Mouse (Mus musculus) embryo, embryonic 11.5 days (tissue): ENCODE data around the gene Iqgap2.

Source experiments
- DNase-seq: peaks from one replicate; pipeline ENCODE4 v3.0.0-alpha.2; 2012; ENCODE audit warnings: low read depth, low spot score

Iqgap2 gene

DNA sequence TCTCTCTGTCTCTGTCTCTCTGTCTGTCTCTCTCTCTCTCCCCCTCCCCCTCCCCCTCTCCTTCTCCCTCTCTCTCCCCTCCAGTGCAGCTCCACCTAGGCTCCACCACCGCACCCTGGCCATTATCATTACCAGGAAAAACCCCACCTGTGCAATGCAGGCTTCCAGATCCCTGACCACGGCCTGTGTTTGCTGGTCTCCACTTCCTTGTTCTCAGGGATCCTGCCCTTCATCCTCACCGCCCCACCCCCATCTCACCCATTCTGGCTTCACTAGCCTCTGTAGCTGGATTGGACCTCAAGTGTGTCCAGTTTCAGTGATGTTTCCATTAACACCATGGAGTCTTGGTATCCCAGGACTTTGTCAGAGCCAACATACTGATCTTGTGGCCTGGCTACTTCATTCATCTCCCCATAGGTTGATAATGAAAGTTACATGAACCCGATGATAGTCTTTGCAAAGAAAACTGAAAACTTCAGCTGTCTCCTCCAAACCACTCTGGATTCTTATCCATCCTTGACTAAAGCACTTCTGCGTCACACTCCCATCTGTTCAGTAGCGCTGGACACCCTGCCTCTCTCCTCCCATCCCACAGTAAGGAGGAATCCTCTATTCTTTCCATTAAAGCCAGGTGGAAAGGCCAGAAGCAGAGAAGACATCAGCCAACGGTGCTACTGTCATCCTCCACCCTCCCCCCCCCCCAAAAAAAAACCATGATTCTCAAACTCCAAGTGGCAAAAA lies 62.1 kb downstream of the Iqgap2 start:
- DNase-seq, result no peak

DNA sequence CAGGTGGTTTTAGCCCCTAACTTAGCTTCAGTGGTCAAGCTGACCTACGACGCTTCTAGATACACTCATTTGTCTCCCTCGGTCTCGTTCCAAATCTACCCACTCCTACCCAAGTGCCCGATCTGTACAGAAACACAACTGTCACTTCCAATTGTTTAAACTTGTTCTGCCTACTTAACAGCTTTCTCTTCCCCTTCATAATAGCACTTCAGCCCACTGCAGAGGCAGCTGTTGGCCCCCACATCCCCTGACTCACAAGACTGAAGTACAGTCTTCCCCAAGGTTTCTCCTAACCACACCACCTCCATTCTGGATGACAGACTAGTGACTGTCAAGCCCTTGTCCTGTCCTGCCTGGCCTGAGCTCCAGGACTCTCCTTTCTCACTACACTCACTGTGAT lies 63.1 kb downstream of the Iqgap2 start:
- DNase-seq, result no peak

DNA sequence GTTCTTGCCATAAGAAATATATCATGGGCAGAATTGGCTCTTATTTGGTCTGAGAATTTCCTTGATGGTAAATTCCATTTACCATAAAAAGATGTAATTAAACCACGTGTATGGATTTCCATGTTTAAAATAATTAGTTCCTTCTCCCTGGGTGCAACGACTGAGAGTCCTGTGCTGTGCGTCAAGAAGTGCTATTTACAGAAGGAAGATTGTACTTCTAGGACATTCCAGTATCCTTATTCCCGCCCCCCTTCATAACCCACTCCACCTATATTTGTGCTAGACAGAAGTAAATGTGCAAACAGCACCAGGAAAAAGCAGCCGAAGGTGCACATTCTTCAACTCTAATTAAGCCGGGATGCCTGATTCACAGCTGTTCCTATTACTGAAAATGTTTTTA lies 65.5 kb downstream of the Iqgap2 start:
- DNase-seq, result no peak

DNA sequence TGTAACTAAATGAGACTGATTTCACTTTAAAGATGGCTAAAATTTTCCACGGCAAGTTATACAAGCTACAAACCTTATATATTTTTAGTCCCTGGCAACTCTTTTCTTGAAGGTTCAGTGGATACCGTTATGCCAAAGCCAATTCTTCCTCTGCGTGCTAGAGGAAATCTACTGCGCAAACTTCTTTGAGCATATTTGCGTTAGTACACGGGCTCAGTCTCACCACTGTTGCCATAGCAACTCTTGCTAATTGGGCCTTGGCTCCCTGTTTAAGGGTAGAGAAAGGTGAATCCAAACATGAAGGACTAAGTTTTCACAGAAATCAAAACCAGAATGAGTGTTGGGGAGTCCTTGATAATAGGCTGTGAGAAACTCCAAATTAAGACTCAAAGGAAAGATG lies 68.8 kb downstream of the Iqgap2 start:
- no peak for DNase-seq

DNA sequence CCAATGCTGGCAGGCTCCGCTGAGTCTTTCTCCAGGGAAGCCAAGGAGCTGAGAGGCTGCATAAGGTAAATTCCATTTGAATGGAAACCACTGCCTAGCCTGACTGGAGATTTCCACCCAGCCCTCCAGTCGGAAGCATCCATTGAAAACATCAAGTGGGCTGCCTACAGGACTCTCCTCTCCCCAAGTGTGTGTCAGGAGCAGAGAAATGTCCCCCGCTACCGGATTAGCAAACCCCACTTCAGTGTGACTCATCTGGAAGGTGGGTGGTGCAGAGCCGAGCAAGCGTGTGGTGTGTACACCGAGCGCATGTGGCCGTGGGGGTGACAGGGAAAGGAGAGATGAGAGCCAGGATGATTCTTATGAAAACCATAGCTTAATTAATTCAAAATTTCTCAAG lies 71.7 kb downstream of the Iqgap2 start:
- no peak for DNase-seq

DNA sequence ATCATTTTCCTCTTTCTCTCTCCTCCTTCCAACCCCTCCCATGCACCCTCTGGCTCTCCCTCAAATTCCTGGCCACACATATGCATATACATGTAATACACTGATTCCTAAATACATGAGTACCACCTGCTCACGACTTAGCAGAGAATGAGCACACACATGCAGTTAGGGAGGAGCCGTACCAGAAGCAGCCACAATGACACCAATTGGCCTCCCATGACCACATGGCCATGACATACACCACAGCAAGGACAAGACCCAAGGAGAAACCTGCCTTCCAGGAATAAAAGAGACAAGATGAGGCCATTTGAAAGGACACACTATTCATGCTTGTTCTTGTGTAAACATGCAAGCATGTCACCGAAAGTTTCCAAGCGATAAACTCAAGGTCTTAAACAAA lies 72.8 kb downstream of the Iqgap2 start:
- no peak for DNase-seq

DNA sequence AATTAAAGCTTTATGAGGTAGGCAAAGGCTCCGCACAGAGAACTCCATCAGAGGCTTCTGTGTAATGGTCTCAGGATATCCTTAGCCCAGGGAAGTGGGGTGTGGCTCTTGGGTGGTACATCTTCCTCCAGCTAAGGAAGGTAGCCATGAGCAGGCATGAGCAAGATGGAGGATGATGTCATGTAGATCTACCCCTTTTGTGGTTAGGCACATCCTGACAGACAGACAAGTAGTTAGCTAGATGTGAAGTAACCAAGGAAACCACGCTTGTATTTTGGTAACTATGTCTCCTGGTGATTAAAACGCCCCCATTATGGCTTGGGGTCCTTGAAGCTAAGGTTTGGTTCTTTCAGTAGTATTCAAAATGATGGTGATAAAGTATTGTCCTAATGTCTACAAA lies 78.1 kb downstream of the Iqgap2 start:
- no peak for DNase-seq

DNA sequence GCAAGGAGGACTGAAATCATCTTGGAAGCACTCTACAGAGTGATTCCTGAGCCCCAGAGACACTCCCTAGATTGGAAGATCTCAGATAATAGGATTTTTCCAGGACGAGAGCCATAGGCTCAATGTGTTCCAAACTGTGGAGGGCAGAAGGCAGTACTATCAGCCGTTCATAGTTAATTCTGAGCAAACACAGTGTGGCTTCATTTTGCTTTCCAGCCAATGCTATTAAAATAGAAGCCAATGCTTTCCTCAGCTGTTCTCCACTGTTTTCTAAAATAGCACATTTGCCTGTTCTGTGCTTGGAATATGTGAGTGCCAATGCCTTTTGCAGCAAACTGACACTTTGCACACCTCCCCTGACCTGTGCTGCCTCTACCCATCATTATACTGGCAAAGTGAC lies 80.9 kb downstream of the Iqgap2 start:
- DNase-seq, result no peak

DNA sequence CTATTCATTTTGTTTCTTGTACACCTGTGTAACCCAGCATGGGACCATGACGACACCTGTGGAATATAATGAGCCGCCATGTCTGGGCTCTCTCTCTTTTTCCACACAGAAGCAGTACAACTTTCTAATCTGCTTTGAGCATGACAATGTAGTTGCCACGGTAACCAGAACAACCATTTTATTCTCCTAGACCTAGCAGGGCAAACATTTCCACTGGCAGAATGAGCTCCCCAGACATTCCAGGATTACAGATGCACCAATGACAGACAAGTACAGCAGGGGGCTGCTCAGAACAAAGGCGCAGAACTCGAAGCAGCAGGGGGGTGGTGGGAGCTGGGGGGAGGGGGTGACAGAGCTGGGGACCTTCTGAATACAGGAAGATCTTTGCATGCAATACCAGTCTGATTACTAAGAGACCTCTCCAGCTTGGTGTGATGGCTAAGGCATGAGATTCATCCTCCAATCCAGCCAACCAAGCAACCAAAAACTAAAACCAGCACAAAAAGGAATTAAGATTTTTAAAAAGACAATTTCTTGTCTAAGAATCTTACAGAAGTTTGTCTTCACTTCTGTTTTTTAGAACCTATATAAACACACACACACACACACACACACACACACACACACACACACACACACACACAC lies 84.5 kb downstream of the Iqgap2 start:
- peak; percentile 22 for DNase-seq

DNA sequence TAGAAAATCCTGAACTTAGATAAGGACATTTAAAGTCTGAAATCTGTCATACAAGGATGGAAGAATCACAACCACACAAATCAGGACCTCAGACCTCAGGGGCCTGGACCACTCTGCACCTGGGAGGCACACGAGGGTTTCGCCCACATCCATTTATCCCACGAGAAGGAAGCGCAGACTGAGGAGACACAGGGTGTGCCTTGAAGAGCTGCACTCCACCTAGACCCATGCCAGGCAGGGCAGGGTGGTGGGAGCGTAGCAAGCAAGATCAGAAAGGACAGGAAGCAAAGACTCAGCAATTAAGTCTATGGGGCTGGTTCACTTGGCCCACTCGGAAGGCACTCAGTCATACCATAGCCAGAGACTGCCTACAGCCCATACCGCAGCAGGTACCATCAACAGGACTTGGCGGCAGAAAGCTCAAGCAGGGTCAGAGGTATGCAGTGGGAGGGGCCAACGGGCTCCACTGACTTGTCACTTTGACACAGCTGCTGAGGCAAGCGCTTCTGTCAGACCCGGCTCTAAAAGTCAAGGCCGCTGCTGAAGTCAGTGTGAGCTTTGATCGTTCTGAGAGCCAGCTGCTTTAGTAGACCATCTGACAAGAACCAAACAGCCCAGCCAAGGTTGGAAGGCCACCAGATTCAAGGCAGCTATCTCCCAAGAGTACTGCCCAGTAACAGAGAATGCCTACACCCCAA lies 86.1 kb downstream of the Iqgap2 start:
- no peak for DNase-seq

DNA sequence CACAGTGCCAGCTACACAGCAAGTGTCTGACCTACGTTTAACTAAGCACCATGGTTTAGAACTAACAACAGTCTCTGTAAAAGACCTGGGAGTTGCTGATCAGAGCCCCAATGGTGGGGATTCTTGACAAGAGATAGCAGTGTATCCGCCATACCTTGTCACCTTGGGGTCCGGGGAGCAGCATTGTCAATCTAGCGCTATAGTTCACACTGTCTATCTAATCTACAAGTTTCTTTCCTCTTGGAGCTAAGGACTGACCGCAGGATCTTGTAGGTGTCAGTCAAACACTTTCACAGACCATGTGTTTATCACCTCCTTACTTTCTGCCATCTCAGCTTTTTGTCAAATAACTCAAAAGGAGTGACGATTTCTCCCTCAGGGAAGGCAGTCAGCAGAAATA lies 87.6 kb downstream of the Iqgap2 start:
- DNase-seq, result no peak

DNA sequence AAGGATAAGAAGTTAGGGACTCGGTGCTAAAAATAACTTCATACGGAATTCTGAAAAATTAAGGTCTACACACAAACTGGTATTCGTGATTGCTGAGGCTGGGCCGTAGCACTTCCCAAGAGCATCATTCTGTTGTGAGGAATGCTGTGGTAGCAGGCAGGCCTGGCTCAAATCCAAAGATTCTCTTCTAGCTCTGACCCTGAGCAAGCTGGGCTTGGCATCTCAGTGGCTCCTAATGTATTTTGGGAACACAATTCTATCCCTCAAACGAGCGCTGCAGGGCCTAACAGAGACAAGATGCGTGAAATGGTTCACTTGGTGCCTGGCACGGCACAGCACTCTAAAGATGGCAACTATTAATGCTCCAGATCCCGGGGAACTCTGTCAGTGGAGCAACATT lies 90.8 kb downstream of the Iqgap2 start:
- DNase-seq, result no peak

DNA sequence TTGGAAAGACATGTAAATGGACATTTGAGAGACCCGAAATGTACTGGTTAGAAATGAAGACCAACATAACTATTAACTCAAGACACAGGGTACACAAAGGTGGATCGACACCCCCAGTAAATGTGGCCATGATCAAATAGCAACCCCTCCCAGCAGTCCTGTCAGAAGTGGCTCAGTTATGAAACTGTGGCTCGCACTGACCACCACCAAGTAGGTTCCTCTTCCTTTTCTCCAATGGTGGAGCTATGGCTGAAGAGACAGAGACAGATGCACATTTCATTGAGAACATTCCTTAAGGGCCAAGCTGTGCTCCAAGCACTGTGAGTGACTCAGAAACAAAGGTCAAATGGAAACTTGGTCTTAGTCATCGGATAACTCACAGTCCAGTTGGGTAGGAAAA lies 92.4 kb downstream of the Iqgap2 start:
- no peak for DNase-seq

DNA sequence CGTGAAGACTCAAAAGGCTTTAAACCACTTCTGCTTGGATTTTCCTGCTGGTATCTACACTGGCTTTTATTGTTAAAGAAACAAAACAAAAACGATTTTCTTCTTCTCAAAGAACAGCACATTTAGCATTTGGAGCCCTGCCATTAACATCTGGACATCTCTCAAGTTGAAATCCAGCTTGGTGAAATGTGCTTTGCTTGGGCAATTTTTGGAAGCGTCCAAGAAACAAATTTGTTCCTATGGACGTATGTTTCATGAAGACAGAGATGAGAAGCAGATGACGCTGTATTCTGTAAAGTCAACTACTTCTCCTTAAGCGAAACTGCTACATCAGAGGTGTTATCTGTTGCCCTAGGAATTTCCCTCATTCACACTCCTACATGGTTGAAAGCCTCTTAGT lies 93.0 kb downstream of the Iqgap2 start:
- DNase-seq, result no peak

DNA sequence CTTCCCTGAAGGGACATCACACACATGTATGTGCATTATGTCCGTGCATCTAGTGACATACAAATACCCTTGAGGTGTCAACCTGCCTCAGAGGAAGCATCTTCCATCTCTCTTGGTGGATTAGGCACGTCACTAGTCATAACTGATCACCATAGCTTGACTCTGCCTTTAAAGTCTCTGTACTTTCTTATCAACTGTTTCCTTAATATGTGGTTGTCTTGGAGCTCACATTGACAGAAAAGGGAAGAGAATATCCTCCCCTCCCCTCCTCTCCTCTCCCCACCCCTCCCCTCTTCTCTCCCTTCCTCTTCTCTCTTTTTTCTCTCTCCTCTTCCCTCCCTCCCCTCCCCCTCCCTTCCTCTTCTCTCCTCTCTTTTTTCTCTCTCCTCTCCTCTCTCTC lies 94.2 kb downstream of the Iqgap2 start:
- no peak for DNase-seq

DNA sequence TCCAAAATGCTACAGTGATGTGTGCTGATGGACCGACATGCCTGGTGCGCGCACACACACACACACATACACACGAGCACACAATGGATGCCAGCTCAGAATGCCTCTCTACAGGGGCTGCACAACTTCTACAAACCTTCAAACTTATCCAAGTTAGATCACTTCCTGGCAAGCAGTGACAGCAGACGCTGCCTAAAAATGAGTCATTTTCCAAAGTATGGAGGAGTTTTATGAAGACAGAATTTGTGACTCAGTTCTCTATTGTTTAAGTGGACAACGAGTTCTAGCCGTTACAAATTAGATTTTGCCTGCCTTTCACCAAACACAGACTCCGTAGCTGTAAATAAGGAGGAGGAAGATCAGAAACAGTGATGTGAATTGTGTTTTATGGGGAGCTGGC lies 97.4 kb downstream of the Iqgap2 start:
- DNase-seq, result no peak

DNA sequence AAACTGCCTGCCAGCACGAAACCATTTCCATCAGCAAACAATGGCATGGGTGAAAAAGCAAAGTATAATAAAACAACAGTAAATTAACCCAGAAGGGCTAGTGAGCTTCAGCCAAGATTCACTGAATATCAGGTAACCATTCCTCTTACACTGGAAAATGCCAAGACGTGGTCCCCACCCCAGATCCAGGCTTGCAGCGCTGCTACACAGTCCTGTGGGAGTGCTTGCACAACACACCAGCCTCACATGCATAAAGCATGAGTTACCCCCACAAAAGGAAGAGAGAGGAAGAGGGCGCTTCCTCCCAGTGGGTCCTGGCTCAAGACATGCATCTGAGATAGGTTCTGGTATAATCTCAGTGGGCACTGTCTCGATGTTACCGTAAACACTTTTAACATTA lies 100.8 kb downstream of the Iqgap2 start:
- DNase-seq, result no peak

DNA sequence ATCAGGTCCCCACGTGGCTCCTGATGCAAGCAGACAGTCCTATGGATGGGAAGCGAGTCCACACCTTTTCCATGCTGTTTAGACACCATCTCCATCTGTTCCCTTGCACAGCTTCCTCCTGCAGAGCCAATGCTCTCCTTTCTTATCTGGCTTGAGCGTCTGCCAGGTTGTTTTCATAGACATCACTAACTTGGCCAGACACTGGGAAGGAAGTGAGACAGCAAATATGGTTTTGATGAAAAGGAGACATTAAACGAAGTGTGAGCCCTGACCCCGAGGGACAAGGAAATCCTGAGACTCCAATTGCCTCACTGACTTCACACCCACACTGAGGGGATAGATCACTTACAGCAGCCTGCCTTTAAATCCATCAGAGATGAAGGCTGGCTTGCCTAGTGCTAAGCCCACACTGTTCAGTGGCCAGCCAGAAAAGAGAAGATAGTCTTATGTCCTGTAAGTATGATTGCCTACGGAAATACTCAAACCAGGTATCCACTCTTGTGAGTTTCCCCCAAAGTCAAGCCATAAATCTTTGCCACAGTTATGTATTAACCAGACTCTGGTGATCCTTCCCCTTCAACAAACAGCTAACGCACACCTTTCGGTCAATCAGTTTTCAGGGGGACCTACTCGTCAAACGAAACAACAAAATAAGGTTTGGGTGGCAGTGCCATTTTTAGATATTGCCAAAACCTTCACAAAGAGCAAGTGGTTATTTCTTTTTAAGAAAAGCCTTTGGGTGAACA lies 102.9 kb downstream of the Iqgap2 start:
- no peak for DNase-seq

DNA sequence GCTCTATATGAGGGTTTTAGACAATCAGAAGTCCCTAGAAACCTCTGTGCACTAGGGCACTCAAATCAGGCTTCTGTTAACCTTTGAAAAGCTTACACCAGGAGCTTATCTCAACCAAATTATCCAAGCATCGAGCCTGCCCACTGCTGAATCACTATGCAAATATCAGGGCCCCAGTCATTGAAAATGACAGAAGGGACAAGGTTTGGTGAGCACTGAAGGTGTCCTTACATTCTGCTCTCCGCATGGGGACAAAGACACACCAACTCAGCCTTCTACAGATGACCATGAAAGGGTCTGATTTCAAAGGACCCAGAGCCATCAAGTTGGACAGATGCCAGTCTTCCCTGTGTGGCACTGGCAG lies 108.8 kb downstream of the Iqgap2 start:
- DNase-seq, result no peak

DNA sequence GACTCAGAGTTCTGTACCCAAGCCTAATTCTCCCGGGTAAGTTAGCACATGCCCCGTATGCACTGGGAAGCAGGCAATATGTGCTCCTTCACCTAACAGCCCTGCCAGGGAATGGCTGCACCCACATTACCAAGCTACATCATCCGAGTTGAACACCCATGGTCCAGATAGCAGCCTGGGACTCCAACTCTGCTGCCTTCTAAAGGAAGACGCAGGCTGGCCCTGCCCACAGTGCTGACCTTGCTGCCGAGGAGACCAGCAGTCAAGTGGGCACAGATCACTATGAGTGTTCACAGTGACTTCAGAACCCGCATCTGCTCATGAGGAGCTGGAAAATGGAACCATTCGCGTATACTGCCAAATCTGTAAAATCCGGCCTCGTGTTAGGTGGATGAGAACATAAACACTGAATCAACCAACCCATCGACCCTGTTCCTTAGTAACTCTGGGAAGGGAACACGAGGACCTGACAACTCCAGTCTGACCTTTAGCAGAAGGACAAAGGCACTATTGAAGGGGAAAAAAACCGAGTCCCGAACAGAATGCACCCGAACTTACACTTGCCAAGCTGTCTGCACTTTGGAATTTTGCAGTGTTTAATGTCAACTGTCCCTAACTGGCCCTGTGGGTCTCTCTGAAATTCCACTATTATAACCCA lies 109.3 kb downstream of the Iqgap2 start:
- DNase-seq, result no peak

DNA sequence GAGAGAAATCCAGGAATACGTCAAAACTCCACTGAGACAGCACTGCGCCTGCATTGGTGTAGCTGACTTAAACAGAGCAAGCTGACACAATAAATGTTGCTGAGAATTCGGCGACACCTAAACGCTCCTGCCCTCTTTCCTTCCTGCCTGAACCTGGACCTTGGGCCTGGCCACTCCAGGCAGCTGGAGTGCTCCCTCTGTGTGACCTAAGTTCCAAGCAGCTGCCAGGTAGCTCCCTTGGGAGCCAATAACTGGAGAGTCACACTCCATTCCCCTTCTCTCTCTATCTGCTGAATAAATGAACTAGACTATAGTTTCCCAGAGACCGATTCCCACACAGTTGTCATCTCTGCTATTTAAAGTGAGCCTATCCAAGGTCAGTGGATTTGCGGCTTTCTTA lies 111.7 kb downstream of the Iqgap2 start:
- no peak for DNase-seq

DNA sequence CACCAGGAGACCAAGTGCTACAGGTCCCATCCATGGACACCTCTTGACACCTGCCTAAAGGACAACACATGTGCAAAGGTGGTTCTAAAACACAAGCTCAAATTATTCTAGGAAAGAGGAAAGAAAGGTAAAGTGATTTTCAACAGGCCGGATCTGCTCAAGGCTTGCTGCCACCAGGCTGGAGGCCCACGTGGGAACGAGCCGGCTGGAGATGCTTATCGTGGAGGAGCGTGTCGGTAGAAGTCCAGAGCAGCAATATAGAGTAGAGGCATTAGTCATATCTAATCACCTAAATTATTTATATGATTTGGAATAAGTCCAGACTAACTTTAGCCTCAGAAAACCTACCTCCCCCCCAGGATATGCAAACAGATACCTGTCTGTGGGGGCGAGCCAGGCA lies 112.5 kb downstream of the Iqgap2 start:
- DNase-seq, result no peak
